Mouse (Mus musculus) heart, embryonic 15.5 days (tissue): ENCODE results near the gene Rmdn2. TPM values are rescaled to one million over a fixed set of nuclear protein-coding genes. Genes with fewer than 3 reads are reported as not detected.

ENCODE experiments used
- ATAC-seq: fragments of 200-750 bp; cut with Nextera tagmentation; replicated peaks from 2 replicates; pipeline ENCODE4 v1.8.0; 2017; ENCODE audit warnings: low read depth, moderate TSS enrichment; ENCODE audit not compliant: insufficient number of reproducible peaks, insufficient read depth, low FRiP score
- H3K27ac ChIP-seq: fragments of 300-500 bp; sonication (generic); 2 replicates; pipeline ENCODE4 v1.5.1; 2015; ENCODE audit warnings: mild to moderate bottlenecking, inconsistent platforms
- H3K27me3 ChIP-seq: fragments of 300-500 bp; sonication (generic); 2 replicates; pipeline ENCODE4 v1.6.1; 2015; ENCODE audit warnings: inconsistent platforms
- H3K36me3 ChIP-seq: fragments of 300-500 bp; sonication (generic); 2 replicates; pipeline ENCODE4 v1.6.1; 2015; ENCODE audit warnings: mild to moderate bottlenecking, inconsistent platforms
- H3K4me1 ChIP-seq: fragments of 300-500 bp; sonication (generic); replicated peaks from 2 replicates; pipeline ENCODE4 v1.6.1; 2015; ENCODE audit warnings: inconsistent platforms
- H3K4me2 ChIP-seq: fragments of 300-500 bp; sonication (generic); 2 replicates; pipeline ENCODE4 v1.6.1; 2015; ENCODE audit warnings: inconsistent platforms, mild to moderate bottlenecking, moderate library complexity
- H3K4me3 ChIP-seq: fragments of 300-500 bp; sonication (generic); 2 replicates; pipeline ENCODE4 v1.5.1; 2015; ENCODE audit warnings: mild to moderate bottlenecking, inconsistent platforms
- H3K9ac ChIP-seq: fragments of 300-500 bp; sonication (generic); 2 replicates; pipeline ENCODE4 v1.6.1; 2015; ENCODE audit warnings: mild to moderate bottlenecking, inconsistent platforms
- H3K9me3 ChIP-seq: fragments of 300-500 bp; sonication (generic); replicated peaks from 2 replicates; pipeline ENCODE4 v1.6.1; 2016; ENCODE audit warnings: inconsistent platforms
- WGBS: fragments of 180-500 bp; shearing (Covaris S2); methylation state at CpG from one replicate; pipeline ENCODE4 v1.1.7; 2015; ENCODE audit warnings: mixed read lengths; 5-methylcytosine and 5-hydroxymethylcytosine counted together
- polyA plus RNA-seq: library from polyadenylated mRNA; unstranded; fragments of >200 nt; fragmentation: Nextera tagmentation; extraction: Ambion mirVana; gene quantifications from 2 replicates; pipeline ENCODE4 v1.2.1, GENCODE M21; 2015

Rmdn2 gene
- polyA plus RNA-seq = 11.6 and 12.9 TPM in 2 replicates

GRCm38 (mm10) chr17:79611545-79611944, at the start of gene Rmdn2:
Gene Rmdn2, plus strand, starts transcription at chr17:79611863.
- ATAC-seq = no peak
- H3K9ac ChIP-seq = no peak within 1 kb of the TSS

DNA sequence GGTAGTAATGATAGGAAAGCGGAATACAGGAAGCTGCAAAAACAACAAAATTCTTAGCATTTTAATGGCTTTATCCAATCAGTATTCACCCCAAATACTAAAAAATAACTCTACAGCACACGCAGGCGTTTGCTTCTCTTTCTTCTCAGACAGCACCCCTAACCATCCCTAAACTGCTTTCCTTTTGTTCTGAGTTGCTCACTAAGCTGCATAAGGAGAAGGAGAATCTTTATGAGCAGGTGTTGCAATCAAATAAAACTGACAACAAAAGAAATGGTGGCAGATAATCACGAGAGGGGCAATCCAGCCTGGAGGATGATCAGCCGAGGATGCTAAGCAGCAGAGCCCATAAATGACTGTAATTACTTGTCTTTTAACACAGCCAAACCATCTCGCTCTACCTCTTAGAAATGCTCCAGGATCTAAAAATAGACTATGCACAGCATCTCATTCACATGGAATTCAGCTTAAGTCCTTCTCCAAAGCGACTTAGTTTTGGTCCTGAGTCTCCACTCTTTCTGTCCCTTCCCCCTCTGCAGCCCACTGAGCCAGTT, 48.5 kb upstream of the Rmdn2 start:
- H3K27ac ChIP-seq = peak overlapping the region; percentile 10
- no peaks in the 10 kb centered on the region for H3K36me3 ChIP-seq
- H3K27me3 ChIP-seq = no peaks in the 10 kb centered on the region
- no peak overlapping the region for H3K9ac ChIP-seq
- ATAC-seq = no peak
- peaks cover 16% of the 10 kb centered on the region for H3K4me1 ChIP-seq
- WGBS = 46% methylated on average over 7 of the region's 7 CpGs
- H3K9me3 ChIP-seq = peaks cover 9% of the 10 kb centered on the region
- no peak overlapping the region for H3K4me3 ChIP-seq
- H3K4me2 ChIP-seq = no peak overlapping the region

More at GRCm38 (mm10) chr17:79611545-79611944, at the start of gene Rmdn2:
- WGBS = 59% methylated on average over 4 of the region's 4 CpGs
- H3K4me1 ChIP-seq = peaks cover 12% of the 10 kb centered on the region
- H3K4me2 ChIP-seq = no peak within 1 kb of the TSS
- H3K27me3 ChIP-seq = no peaks in the 10 kb centered on the region
- H3K36me3 ChIP-seq = no peaks in the 10 kb centered on the region
- no peaks in the 10 kb centered on the region for H3K9me3 ChIP-seq
- H3K4me3 ChIP-seq = no peak within 1 kb of the TSS
- H3K27ac ChIP-seq = no peak within 1 kb of the TSS

DNA sequence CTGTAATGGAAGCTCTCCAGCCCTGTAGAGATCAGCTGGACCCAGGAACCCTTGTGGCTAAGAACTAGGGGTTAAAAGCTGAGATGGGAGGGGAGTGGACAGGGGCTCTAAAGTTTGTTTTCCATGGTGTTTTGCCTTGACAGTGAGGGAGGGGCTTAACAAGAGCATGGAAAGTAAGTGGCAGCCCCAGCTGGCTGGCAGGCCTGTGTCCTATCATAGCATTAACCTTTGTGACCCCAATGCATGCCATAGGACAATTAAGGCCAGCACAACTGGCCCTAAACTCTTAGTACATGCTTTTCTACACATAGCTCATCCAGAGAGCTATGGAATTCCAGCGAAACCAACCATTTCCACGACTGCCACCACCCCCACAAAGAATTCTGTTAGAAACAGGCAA, 47.9 kb upstream of the Rmdn2 start:
- Histone ChIP-seq H3K4me2 (no peak overlapping the region), H3K9me3 (peaks cover 9% of the 10 kb centered on the region), H3K27ac (peak overlapping the region; percentile 10; the same call in 1 of the 2 replicates), H3K27me3 (no peaks in the 10 kb centered on the region), H3K4me3 (no peak overlapping the region), H3K9ac (no peak overlapping the region), H3K4me1 (peaks cover 16% of the 10 kb centered on the region), H3K36me3 (no peaks in the 10 kb centered on the region)
- 61% methylated on average over 2 of the region's 2 CpGs for WGBS
- no peak for ATAC-seq

DNA sequence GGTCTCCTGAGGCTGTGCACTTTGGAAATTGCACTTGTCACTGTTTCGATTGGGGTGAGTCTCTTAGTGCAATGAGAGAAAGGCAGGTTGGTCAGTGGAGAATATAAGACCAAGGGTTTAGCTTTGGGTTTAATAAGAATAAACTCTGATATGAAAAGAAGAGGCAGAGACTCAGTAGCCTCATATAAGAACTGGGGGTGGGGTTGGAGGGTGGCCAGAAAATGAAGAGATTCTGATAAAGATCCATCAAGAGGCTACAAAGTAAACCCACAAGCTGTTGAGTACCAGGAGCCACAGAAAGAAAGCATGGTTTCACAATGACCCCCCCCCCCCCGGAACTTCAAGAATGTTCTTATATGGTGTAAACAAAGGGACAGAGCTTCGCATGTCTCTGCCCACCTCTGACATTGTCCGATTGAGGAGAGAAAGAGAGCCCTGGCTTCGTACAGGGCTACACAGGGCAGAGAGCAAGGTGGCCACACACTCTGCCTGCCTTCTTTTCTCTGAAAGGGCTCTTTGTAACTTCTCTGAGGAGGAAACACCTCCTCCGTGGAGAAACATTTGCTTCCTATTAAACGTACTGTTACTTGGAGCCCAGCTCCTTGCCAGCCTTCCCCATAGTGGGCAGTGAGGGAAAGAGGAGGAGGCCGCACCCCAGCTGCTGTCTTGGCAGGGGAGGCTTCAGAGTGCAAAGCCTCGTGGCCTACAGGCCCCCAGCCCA, 46.3 kb upstream of the Rmdn2 start:
- WGBS = 44% methylated on average over 9 of the region's 9 CpGs
- Histone ChIP-seq H3K4me2 (no peak overlapping the region), H3K4me3 (no peak overlapping the region), H3K27ac (no peak overlapping the region), H3K9me3 (no peaks in the 10 kb centered on the region; the same call in 1 of the 2 replicates), H3K4me1 (peaks cover 16% of the 10 kb centered on the region), H3K9ac (no peak overlapping the region), H3K27me3 (no peaks in the 10 kb centered on the region; the same call in 1 of the 2 replicates), H3K36me3 (no peaks in the 10 kb centered on the region)
- no peak for ATAC-seq

DNA sequence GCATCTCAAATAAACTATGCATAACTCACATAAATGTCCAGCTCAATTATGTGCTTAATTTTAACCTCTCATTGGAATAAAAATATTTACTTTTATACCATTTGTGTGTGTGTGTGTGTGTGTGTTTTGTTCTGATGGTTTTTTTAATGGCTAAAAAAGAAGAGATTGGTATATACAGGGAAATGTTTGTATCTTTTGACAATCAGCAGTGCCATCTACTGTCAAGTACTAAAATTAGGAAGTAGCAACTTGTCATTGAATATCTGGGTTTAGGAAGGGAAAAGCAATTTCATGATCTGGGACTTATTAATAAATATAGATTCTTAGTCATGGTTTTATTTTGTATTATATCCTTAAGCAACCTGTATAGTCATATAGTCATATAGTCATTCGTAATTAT, 43.3 kb upstream of the Rmdn2 start:
- Histone ChIP-seq H3K4me1 (peaks cover 11% of the 10 kb centered on the region), H3K36me3 (no peaks in the 10 kb centered on the region), H3K27ac (no peak overlapping the region), H3K4me2 (no peak overlapping the region), H3K27me3 (no peaks in the 10 kb centered on the region; the same call in 1 of the 2 replicates), H3K4me3 (no peak overlapping the region), H3K9ac (no peak overlapping the region), H3K9me3 (no peaks in the 10 kb centered on the region)
- ATAC-seq = no peak
- 88% methylated on average over 1 of the region's 1 CpGs for WGBS

DNA sequence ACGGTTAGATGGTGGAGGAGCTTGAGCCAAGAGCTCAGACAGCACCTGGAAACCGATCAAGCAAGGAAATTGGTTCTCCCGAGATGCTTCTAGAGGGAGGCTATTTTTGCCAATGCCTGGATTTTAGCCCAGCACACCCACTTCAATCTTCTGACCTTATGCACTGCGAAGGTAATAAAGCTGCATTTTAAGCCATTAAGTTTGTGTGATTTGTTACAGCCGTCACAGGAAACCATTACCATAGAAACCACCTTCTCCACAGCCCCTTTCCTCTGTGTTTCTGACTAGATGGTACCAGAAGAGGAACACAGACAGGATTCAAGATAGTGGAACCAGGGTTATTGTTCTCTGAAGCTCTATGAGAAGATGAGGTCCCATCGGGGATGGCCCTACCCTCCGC, 33.3 kb upstream of the Rmdn2 start:
- 68% methylated on average over 7 of the region's 7 CpGs for WGBS
- ATAC-seq = no peak
- H3K36me3 ChIP-seq = no peaks in the 10 kb centered on the region
- H3K9ac ChIP-seq = no peak overlapping the region
- no peak overlapping the region for H3K4me2 ChIP-seq
- H3K9me3 ChIP-seq = no peaks in the 10 kb centered on the region
- no peaks in the 10 kb centered on the region for H3K4me1 ChIP-seq
- H3K4me3 ChIP-seq = no peak overlapping the region
- no peak overlapping the region for H3K27ac ChIP-seq
- H3K27me3 ChIP-seq = no peaks in the 10 kb centered on the region; the same call in 1 of the 2 replicates

GRCm38 (mm10) chr17:79580264-79580920, 31.3 kb upstream of the Rmdn2 start:
- Histone ChIP-seq H3K27ac (no peak overlapping the region), H3K36me3 (no peaks in the 10 kb centered on the region), H3K9ac (no peak overlapping the region), H3K4me2 (no peak overlapping the region), H3K27me3 (no peaks in the 10 kb centered on the region; the same call in 1 of the 2 replicates), H3K4me3 (no peak overlapping the region), H3K9me3 (no peaks in the 10 kb centered on the region), H3K4me1 (no peaks in the 10 kb centered on the region)
- ATAC-seq = 0 out of 2 replicates have a peak, but pooled peaks have one; percentile 62
- 61% methylated on average over 6 of the region's 6 CpGs for WGBS

GRCm38 (mm10) chr17:79583466-79583865, 28.2 kb upstream of the Rmdn2 start:
- Histone ChIP-seq H3K36me3 (no peaks in the 10 kb centered on the region), H3K4me3 (no peak overlapping the region), H3K9ac (no peak overlapping the region), H3K4me2 (no peak overlapping the region), H3K4me1 (no peaks in the 10 kb centered on the region), H3K9me3 (no peaks in the 10 kb centered on the region), H3K27me3 (no peaks in the 10 kb centered on the region; the same call in 1 of the 2 replicates), H3K27ac (no peak overlapping the region)
- 60% methylated on average over 4 of the region's 4 CpGs for WGBS
- ATAC-seq = no peak

DNA sequence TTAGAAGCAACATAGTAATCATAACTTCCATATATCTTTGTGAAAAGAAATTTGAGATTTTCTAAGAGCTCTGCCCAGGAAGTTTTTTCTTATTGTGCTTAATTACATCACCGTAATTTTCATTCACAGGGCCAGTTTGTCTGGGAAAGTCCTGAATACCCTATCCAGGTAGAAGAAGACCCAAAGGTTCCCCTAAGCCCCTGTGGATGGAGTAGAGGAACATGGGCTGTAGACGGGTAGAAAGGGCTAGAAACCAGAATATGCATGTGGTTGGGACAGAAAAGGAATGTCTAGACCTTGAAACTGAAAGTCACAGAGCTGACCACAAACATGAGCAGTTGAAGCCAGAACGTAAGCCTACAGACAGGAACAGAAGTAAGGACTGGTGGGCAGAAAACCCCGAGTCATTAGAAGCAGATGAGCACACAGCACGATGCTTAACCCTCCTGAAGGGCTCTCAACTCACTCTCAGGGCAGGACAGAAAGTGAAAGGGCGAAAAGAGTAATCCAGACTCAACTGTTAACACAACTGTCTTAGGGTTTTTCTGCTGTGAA, 27.3 kb upstream of the Rmdn2 start:
- no peaks in the 10 kb centered on the region for H3K9me3 ChIP-seq
- no peak overlapping the region for H3K9ac ChIP-seq
- 61% methylated on average over 6 of the region's 6 CpGs for WGBS
- no peak overlapping the region for H3K4me3 ChIP-seq
- no peaks in the 10 kb centered on the region for H3K27me3 ChIP-seq
- no peaks in the 10 kb centered on the region for H3K4me1 ChIP-seq
- H3K4me2 ChIP-seq = no peak overlapping the region
- no peak overlapping the region for H3K27ac ChIP-seq
- H3K36me3 ChIP-seq = no peaks in the 10 kb centered on the region
- no peak for ATAC-seq

DNA sequence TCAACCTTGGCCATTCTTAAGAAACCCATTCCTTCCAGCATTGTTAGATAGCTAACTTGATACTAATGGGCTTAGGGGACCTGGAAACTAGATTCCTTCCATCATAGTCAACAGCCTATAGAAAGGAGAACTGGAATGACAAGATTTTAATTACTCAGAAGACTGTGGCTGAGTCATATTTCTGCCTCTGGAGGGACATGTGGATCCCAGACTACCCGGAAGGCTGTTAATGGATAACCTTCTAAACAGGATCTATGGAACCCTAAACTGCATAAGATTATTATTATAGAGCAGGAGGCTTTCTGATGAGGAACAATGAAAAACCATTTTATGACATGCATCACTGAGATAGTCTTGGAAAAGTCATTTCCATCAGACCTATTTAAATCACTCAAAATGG, 21.8 kb upstream of the Rmdn2 start:
- H3K27me3 ChIP-seq = no peaks in the 10 kb centered on the region
- ATAC-seq = no peak
- H3K4me3 ChIP-seq = no peak overlapping the region
- no peak overlapping the region for H3K27ac ChIP-seq
- WGBS = 89% methylated on average over 1 of the region's 1 CpGs
- no peak overlapping the region for H3K9ac ChIP-seq
- no peaks in the 10 kb centered on the region for H3K4me1 ChIP-seq
- no peaks in the 10 kb centered on the region for H3K36me3 ChIP-seq
- H3K4me2 ChIP-seq = no peak overlapping the region
- no peaks in the 10 kb centered on the region for H3K9me3 ChIP-seq

DNA sequence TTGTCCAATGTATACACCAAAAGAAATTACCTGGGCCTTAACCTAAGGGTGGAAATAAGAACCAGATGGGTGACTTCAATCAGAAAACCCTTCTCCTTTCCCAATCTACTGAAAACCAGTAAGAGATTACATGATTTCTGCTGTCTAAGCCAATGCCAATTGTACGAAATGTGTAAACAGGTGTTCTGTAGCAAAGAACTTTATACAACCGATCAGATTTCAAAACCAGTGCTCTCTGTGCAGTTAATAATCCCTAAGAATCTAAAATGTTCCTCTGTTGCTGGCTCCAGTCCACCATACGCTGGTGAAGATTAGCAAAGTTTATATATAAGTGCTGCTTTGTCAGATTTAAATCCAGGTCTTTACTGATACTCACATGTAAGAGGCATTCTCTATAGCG, 15.7 kb upstream of the Rmdn2 start:
- no peak overlapping the region for H3K27ac ChIP-seq
- no peak overlapping the region for H3K4me3 ChIP-seq
- H3K9me3 ChIP-seq = no peaks in the 10 kb centered on the region
- WGBS = 70% methylated on average over 4 of the region's 4 CpGs
- H3K4me1 ChIP-seq = peaks cover 5% of the 10 kb centered on the region
- H3K36me3 ChIP-seq = no peaks in the 10 kb centered on the region
- no peak overlapping the region for H3K9ac ChIP-seq
- no peak overlapping the region for H3K4me2 ChIP-seq
- ATAC-seq = no peak
- no peaks in the 10 kb centered on the region for H3K27me3 ChIP-seq
